Mouse (Mus musculus): ENCODE results near the gene Gm13693.
"Not testable (repeated sequence)": the region's sequence is repeated elsewhere in the genome, so short reads cannot be mapped to it uniquely, and the experiment has no call there.

The Gm13693 gene

DNA sequence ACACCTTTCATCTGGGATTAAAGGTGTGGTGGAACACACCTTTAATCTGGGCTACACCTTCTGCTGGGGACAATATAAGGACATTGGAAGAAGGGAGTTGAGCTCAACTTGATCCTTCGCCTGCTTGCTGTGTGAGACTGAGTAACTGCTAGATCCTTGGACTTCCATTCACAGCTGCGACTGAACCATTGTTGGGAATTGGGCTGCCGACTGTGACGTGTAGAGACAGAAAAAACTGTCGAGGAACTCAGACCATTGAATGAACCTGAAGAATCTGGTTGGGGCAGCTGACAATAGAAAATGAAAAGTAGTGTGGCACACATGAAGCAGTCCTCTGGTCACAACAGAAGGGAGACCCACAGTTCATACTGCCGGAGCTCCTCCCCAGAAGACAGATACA lies at the start of gene Gm13693:
Gene Gm13693 (plus strand): TSS at position 301 of the 400 bp plus-strand sequence.
- DNase-seq (ENCODE audit: inconsistent age in 2 of 2, low spot score in 1 of 2) = not testable (repeated sequence)

DNA sequence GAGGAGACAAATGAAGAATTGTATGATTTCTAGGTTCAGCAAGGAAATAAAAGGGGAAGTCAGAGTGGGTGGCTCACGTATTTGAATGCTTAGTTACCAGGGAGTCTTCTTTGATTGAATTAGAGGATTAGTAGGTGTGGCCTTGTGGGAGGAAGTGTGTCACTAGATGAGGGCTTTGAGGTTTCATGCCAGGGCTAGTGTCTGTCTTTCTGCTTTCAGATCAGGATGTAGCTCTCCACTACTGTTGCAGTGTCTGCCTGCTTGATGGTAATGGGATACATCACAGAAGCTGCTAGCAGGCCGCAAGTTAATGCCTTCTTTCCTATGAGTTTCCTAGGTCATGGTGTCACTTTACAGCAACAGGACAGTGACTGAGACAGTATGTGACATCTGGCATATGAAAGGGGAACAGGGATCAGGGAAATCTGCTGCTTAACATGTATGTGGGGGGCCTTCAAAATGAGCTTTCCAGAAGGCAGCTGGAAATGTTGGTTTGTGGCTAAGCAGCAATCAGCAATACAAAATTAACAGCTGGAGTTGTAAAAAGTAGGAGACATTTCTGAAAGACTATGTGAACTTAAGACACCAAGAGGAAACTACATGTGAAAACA lies 31.7 kb upstream of the Gm13693 start:
- DNase-seq (ENCODE audit: inconsistent age in 2 of 2, low spot score in 1 of 2) = no peak

DNA sequence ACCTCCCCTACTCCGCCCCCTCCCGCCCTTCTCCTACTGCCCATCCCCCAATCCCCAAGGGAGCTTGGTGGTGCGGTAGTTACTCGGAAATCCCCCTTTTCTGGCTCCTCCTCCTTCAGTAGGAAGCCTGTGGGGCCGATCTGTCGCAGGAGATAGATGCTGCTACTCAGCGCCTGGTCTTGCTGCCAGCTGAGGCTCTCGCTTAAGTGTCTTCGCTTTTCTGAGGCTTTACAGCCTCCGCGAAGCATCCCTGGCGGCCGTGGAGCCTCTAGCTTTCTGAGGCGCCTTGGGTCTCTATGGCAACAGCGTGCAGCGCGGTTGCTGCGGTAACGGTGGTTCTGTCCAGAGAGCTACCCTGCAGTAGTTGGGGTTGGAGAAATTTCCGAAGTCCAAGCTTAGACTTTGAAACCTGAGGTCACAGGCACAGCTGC lies 20.4 kb upstream of the Gm13693 start, which contains the start of gene Zswim2:
Gene Zswim2 (minus strand): TSS at position 298 of the 431 bp plus-strand sequence.
- DNase-seq (ENCODE audit: inconsistent age in 2 of 2, low spot score in 1 of 2) = peak; percentile 7 to 29

DNA sequence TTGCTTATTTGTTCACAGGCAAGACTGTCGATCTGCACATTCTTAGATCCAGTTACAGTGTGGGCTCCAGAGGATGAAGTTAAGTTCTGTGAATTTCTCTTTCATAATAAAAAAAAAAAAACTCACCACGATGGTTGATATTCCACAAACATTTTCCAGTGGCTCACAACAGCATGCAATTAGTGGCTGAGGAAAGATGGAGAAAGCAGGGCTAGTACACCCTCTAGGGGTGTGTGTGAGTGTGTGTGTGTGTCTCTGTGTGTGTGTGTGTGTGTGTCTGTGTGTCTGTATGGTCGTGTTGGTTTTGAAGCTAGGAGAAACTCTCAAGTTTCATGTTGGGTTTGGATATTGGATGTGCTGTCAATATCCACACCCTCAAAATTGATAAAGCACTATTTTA lies 19.9 kb upstream of the Gm13693 start:
- no peak for DNase-seq (ENCODE audit: inconsistent age in 2 of 2, low spot score in 1 of 2)

DNA sequence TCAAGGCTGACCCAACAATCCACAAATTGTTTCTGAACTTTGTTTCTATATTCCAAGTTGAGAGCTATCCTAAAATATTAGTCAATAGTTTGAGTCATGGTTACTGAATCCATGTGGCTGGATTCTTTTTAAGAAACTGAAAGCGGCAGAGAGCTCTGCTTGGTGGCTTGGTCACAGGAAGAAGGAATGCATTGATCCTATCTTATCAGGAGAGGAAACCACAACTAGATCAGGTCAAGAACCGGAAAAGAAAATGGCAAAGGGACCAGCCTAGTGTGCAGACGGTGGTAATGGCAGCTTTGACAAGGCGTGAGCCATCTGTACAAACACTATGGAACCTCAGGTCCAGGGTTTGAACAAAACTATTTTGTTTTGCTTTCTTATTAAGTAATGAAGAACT lies 19.5 kb upstream of the Gm13693 start:
- DNase-seq (ENCODE audit: inconsistent age in 2 of 2, low spot score in 1 of 2) = no peak

DNA sequence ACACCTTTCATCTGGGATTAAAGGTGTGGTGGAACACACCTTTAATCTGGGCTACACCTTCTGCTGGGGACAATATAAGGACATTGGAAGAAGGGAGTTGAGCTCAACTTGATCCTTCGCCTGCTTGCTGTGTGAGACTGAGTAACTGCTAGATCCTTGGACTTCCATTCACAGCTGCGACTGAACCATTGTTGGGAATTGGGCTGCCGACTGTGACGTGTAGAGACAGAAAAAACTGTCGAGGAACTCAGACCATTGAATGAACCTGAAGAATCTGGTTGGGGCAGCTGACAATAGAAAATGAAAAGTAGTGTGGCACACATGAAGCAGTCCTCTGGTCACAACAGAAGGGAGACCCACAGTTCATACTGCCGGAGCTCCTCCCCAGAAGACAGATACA lies 5.9 kb upstream of the Gm13693 start, which contains the start of gene Gm13698:
Gene Gm13698 (plus strand): TSS at position 301 of the 400 bp plus-strand sequence.
- DNase-seq (ENCODE audit: inconsistent age in 2 of 2, low spot score in 1 of 2) = not testable (repeated sequence)

DNA sequence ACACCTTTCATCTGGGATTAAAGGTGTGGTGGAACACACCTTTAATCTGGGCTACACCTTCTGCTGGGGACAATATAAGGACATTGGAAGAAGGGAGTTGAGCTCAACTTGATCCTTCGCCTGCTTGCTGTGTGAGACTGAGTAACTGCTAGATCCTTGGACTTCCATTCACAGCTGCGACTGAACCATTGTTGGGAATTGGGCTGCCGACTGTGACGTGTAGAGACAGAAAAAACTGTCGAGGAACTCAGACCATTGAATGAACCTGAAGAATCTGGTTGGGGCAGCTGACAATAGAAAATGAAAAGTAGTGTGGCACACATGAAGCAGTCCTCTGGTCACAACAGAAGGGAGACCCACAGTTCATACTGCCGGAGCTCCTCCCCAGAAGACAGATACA lies 5.7 kb downstream of the Gm13693 start, which contains the start of gene Gm13695:
Gene Gm13695 (plus strand): TSS at position 301 of the 400 bp plus-strand sequence.
- not testable (repeated sequence) for DNase-seq (ENCODE audit: inconsistent age in 2 of 2, low spot score in 1 of 2)

DNA sequence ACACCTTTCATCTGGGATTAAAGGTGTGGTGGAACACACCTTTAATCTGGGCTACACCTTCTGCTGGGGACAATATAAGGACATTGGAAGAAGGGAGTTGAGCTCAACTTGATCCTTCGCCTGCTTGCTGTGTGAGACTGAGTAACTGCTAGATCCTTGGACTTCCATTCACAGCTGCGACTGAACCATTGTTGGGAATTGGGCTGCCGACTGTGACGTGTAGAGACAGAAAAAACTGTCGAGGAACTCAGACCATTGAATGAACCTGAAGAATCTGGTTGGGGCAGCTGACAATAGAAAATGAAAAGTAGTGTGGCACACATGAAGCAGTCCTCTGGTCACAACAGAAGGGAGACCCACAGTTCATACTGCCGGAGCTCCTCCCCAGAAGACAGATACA lies 11.5 kb downstream of the Gm13693 start, which contains the start of gene Gm13696:
Gene Gm13696 (plus strand): TSS at position 301 of the 400 bp plus-strand sequence.
- DNase-seq (ENCODE audit: inconsistent age in 2 of 2, low spot score in 1 of 2) = not testable (repeated sequence)

DNA sequence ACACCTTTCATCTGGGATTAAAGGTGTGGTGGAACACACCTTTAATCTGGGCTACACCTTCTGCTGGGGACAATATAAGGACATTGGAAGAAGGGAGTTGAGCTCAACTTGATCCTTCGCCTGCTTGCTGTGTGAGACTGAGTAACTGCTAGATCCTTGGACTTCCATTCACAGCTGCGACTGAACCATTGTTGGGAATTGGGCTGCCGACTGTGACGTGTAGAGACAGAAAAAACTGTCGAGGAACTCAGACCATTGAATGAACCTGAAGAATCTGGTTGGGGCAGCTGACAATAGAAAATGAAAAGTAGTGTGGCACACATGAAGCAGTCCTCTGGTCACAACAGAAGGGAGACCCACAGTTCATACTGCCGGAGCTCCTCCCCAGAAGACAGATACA lies 17.3 kb downstream of the Gm13693 start, which contains the start of gene Gm13694:
Gene Gm13694 (plus strand): TSS at position 301 of the 400 bp plus-strand sequence.
- not testable (repeated sequence) for DNase-seq (ENCODE audit: inconsistent age in 2 of 2, low spot score in 1 of 2)

DNA sequence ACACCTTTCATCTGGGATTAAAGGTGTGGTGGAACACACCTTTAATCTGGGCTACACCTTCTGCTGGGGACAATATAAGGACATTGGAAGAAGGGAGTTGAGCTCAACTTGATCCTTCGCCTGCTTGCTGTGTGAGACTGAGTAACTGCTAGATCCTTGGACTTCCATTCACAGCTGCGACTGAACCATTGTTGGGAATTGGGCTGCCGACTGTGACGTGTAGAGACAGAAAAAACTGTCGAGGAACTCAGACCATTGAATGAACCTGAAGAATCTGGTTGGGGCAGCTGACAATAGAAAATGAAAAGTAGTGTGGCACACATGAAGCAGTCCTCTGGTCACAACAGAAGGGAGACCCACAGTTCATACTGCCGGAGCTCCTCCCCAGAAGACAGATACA lies 23.1 kb downstream of the Gm13693 start, which contains the start of gene Gm13697:
Gene Gm13697 (plus strand): TSS at position 301 of the 400 bp plus-strand sequence.
- DNase-seq (ENCODE audit: inconsistent age in 2 of 2, low spot score in 1 of 2) = not testable (repeated sequence)

DNA sequence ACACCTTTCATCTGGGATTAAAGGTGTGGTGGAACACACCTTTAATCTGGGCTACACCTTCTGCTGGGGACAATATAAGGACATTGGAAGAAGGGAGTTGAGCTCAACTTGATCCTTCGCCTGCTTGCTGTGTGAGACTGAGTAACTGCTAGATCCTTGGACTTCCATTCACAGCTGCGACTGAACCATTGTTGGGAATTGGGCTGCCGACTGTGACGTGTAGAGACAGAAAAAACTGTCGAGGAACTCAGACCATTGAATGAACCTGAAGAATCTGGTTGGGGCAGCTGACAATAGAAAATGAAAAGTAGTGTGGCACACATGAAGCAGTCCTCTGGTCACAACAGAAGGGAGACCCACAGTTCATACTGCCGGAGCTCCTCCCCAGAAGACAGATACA lies 28.9 kb downstream of the Gm13693 start, which contains the start of gene Gm13691:
Gene Gm13691 (plus strand): TSS at position 301 of the 400 bp plus-strand sequence.
- not testable (repeated sequence) for DNase-seq (ENCODE audit: inconsistent age in 2 of 2, low spot score in 1 of 2)

DNA sequence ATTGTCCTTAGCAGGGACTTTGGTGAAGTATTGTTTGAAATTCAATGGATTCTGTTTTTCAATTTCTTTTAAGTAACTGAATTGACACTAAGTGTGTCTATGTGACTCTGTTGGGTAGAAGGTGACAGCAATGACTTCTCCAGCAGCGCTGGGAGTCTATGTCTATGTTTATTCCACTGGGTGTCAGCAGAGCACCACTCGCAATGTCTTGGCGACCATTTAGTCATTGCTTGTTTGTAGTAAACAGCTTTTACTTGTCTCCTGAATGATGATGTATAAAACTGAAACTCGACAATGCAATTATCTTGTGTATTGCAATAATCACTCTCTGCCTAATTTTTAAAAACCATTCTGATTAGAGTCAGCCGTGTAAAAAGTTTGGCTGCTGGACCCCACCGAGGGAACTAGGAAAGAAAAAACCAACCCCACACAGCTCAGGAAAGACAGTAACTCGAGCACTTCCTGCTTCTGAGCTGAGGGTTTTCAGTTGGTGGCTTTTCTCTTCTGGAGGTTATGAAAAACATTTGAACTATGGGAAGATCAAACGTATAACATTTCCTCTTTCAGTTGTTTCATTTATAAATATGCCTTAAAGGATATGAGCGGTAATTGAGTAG lies 32.4 kb downstream of the Gm13693 start:
- DNase-seq (ENCODE audit: inconsistent age in 2 of 2, low spot score in 1 of 2) = peak in 1 of 2 experiments; percentile 50

DNA sequence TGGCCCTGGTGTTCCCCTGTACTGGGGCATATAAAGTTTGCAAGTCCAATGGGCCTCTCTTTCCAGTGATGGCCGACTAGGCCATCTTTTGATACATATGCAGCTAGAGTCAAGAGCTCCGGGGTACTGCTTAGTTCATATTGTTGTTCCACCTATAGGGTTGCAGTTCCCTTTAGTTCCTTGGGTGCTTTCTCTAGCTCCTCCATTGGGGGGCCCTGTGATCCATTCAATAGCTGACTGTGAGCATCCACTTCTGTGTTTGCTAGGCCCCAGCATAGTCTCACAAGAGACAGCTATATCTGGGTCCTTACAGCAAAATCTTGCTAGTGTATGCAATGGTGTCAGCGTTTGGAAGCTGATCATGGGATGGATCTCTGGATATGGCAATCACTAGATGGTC lies 33.2 kb downstream of the Gm13693 start:
- not testable (repeated sequence) for DNase-seq (ENCODE audit: inconsistent age in 2 of 2, low spot score in 1 of 2)

DNA sequence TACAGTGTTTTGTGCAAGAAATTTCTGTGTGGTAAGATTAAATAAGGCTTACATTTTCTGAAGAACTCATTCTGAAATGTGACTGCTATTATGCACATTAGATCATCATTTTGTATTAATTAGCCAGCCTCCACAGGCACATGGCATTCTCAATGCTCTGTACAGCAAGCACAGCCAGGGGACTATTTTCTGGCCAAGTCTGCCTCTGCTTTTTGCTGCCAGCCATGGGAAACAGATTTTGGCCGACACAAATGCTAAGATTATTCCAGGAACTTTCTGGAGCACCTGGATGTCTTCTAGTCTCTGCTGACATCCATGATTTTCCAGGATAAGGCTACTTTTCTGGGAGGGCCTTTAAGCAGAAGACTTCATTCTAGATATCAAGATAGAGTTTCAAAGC lies 47.6 kb downstream of the Gm13693 start:
- DNase-seq (ENCODE audit: inconsistent age in 2 of 2, low spot score in 1 of 2) = no peak

DNA sequence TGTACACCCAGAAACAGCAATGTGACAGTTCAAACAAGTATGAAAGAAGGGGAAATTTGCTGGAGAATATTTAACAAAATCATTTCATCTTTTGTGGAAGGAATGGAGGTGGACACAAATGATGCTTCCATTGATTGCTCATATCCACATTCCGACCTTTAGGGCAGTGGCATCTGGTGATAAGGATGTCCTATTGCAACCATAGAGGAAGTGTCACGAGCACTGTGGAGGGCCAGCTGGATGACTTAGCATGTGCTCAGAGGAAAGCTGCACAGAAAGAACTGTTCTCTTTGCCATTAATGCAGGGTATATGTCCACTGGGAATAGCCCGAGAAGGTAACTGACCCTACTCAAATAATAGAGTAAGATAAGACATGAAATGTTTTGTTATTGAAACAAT lies 48.5 kb downstream of the Gm13693 start:
- DNase-seq (ENCODE audit: inconsistent age in 2 of 2, low spot score in 1 of 2) = no peak

Data from adrenal gland, adult (tissue).